Comparison of ENCODE assay signal across 8 mouse cellular contexts in genomic region chr15:31150546-31151471, GRCm38 (mm10).
A peak's percentile ranks its signal among the peaks of the same experiment; 100 is the strongest.
DNase-seq lines count a peak whose midpoint lies in the region; ATAC-seq and TF ChIP-seq lines count a peak whose summit lies in the region.

No protein-coding gene starts in this region.

- peak; percentile 83 for TF ChIP-seq CTCF in brain, embryonic 14.5 days (IDR thresholded peaks at IDR 0.05; ENCODE audit: borderline replicate concordance, extremely low read depth, insufficient read depth, insufficient read length)
- TF ChIP-seq CTCF in small intestine, adult 2 months (IDR thresholded peaks at IDR 0.05; ENCODE audit: extremely low read depth, insufficient read length, insufficient replicate concordance, low read depth, low read length): peak; percentile 33; the same call in 1 of the 2 replicates

- DNase-seq in ES-E14 (ENCODE audit: low read depth, low spot score): peak; percentile 33
- DNase-seq in brain, embryonic 14.5 days (ENCODE audit: low read depth): peak; percentile 93
- peak; percentile 71 for DNase-seq in hindbrain, embryonic 11.5 days (ENCODE audit: low spot score)
- DNase-seq in layer of hippocampus, postnatal 25 days (ENCODE audit: extremely low spot score in 1 of 2, low spot score in 1 of 2): peak; percentile 55 to 72
- DNase-seq in midbrain, embryonic 10.5 days (ENCODE audit: low spot score): peak; percentile 64

- ATAC-seq in forebrain, embryonic 13.5 days: peak; percentile 85
- peak; percentile 80 for ATAC-seq in hindbrain, embryonic 11.5 days (ENCODE audit: low FRiP score)
- no peak; the same call in 1 of the 2 replicates for ATAC-seq in megakaryocyte progenitor cell, adult 5-6 weeks (replicated peaks; ENCODE audit: poor library complexity)

- H3K4me2 ChIP-seq in forebrain, embryonic 13.5 days: peak overlapping the region; percentile 30
- no peak overlapping the region for H3K4me2 ChIP-seq in hindbrain, embryonic 11.5 days (replicated peaks; ENCODE audit: low read depth, low read length)

- H3K4me1 ChIP-seq in ES-E14 (ENCODE audit: control insufficient read depth in 2 of 2, insufficient read depth in 2 of 2, low read length in 2 of 2, poor library complexity in 1 of 2): no peaks in the 10 kb centered on the region
- H3K4me1 ChIP-seq in forebrain, embryonic 13.5 days: peaks cover 18% of the 10 kb centered on the region
- no peaks in the 10 kb centered on the region for H3K4me1 ChIP-seq in hindbrain, embryonic 11.5 days (replicated peaks; ENCODE audit: control insufficient read depth, insufficient read depth, low read length)
- peaks cover 12% of the 10 kb centered on the region for H3K4me1 ChIP-seq in midbrain, embryonic 10.5 days
- H3K4me1 ChIP-seq in small intestine, adult 2 months (ENCODE audit: control insufficient read depth, insufficient read depth, insufficient read length, low read length): no peaks in the 10 kb centered on the region

- 32% methylated on average over 21 of the region's 21 CpGs for WGBS in forebrain, embryonic 13.5 days
- 48% methylated on average over 21 of the region's 21 CpGs for WGBS in hindbrain, embryonic 11.5 days
- WGBS in midbrain, embryonic 10.5 days: 39% methylated on average over 21 of the region's 21 CpGs
- WGBS in small intestine, adult 2 months: 48% methylated on average over 21 of the region's 21 CpGs

- no peaks in the 10 kb centered on the region for H3K36me3 ChIP-seq in ES-E14 (ENCODE audit: control insufficient read depth, insufficient read depth, low read length, poor library complexity, severe bottlenecking)
- H3K36me3 ChIP-seq in forebrain, embryonic 13.5 days (ENCODE audit: poor library complexity, severe bottlenecking): no peaks in the 10 kb centered on the region
- H3K36me3 ChIP-seq in hindbrain, embryonic 11.5 days (ENCODE audit: control insufficient read depth, insufficient read depth, low read length): no peaks in the 10 kb centered on the region
- H3K36me3 ChIP-seq in midbrain, embryonic 10.5 days: no peaks in the 10 kb centered on the region
- H3K36me3 ChIP-seq in small intestine, adult 2 months (ENCODE audit: control insufficient read depth, insufficient read depth, low read length): no peaks in the 10 kb centered on the region

- H3K9ac ChIP-seq in ES-E14 (ENCODE audit: insufficient read depth, low read depth, low read length, poor library complexity, severe bottlenecking): no peak overlapping the region
- H3K9ac ChIP-seq in forebrain, embryonic 13.5 days: peak overlapping the region; percentile 48; the same call in 1 of the 2 replicates
- H3K9ac ChIP-seq in hindbrain, embryonic 11.5 days (ENCODE audit: low read depth, low read length): no peak overlapping the region

- no peak for TF ChIP-seq POLR2A in brain, embryonic 14.5 days (IDR thresholded peaks at IDR 0.05; ENCODE audit: borderline replicate concordance, extremely low read depth, insufficient read depth, insufficient read length, poor library complexity, severe bottlenecking)
- no peak for TF ChIP-seq POLR2A in small intestine, adult 2 months (IDR thresholded peaks at IDR 0.05; ENCODE audit: low read depth, low read length)

- no peak overlapping the region for H3K27ac ChIP-seq in ES-E14 (ENCODE audit: insufficient read depth, low read depth, low read length, poor library complexity, severe bottlenecking)
- H3K27ac ChIP-seq in forebrain, embryonic 13.5 days: no peak overlapping the region
- no peak overlapping the region for H3K27ac ChIP-seq in hindbrain, embryonic 11.5 days (ENCODE audit: low read depth, low read length)
- H3K27ac ChIP-seq in midbrain, embryonic 10.5 days (replicated peaks): peak overlapping the region; percentile 42; the same call in 1 of the 2 replicates
- no peak overlapping the region for H3K27ac ChIP-seq in small intestine, adult 2 months (ENCODE audit: insufficient read depth, low read depth, low read length)

- H3K9me3 ChIP-seq in ES-E14 (ENCODE audit: control insufficient read depth, insufficient read depth, low read depth, low read length): no peaks in the 10 kb centered on the region
- H3K9me3 ChIP-seq in forebrain, embryonic 13.5 days (replicated peaks): no peaks in the 10 kb centered on the region
- H3K9me3 ChIP-seq in hindbrain, embryonic 11.5 days (ENCODE audit: control insufficient read depth, low read length): no peaks in the 10 kb centered on the region
- no peaks in the 10 kb centered on the region for H3K9me3 ChIP-seq in midbrain, embryonic 10.5 days (replicated peaks)

- no peaks in the 10 kb centered on the region for H3K27me3 ChIP-seq in forebrain, embryonic 13.5 days
- H3K27me3 ChIP-seq in hindbrain, embryonic 11.5 days (ENCODE audit: control insufficient read depth, insufficient read depth, low read length): no peaks in the 10 kb centered on the region
- no peaks in the 10 kb centered on the region for H3K27me3 ChIP-seq in midbrain, embryonic 10.5 days (ENCODE audit: low read depth, poor library complexity, severe bottlenecking)
- no peaks in the 10 kb centered on the region for H3K27me3 ChIP-seq in small intestine, adult 2 months (ENCODE audit: control insufficient read depth, insufficient read depth, low read length)

- in situ Hi-C loops in ES-E14 (cut with MboI; ENCODE audit: low sequenced_read_pairs in 2 of 2, unreplicated experiment in 2 of 2): no loop called here

- no peak overlapping the region for H3K4me3 ChIP-seq in ES-E14 (ENCODE audit: insufficient read depth in 1 of 2, low read depth in 1 of 2, low read length in 2 of 2, poor library complexity in 1 of 2, severe bottlenecking in 1 of 2)
- H3K4me3 ChIP-seq in forebrain, embryonic 13.5 days: no peak overlapping the region
- no peak overlapping the region for H3K4me3 ChIP-seq in hindbrain, embryonic 11.5 days (ENCODE audit: low read depth, low read length)
- H3K4me3 ChIP-seq in midbrain, embryonic 10.5 days: 0 out of 2 replicates have a peak overlapping the region, but pooled peaks have one; percentile 20
- H3K4me3 ChIP-seq in small intestine, adult 2 months (ENCODE audit: low read depth, low read length): no peak overlapping the region

TF ChIP-seq in ES-E14, 5 proteins besides CTCF, POLR2A, EP300 and RAD21:
- TF ChIP-seq ZNF384 (IDR thresholded peaks at IDR 0.05; ENCODE audit: low read depth, low read length) (no peak), HCFC1 (IDR thresholded peaks at IDR 0.05; ENCODE audit: borderline replicate concordance, insufficient read depth, low read length) (no peak), ZC3H11A (IDR thresholded peaks at IDR 0.05; ENCODE audit: borderline replicate concordance, low read depth, low read length) (peak; percentile 55), MAFK (IDR thresholded peaks at IDR 0.05; ENCODE audit: insufficient read depth, low read depth, low read length) (no peak)
TF ChIP-seq in ES-E14: peak in this region for 1.

Comparison
In these comparisons a context has a peak if more than half of its experiments do, and no peak if none do; other contexts are left out.
1. DNase-seq: peak in every context shown above with its lines; median percentile 93 in brain, embryonic 14.5 days; 71 in hindbrain, embryonic 11.5 days; 64 in midbrain, embryonic 10.5 days; 64 in layer of hippocampus, postnatal 25 days; 33 in ES-E14.